Mouse (Mus musculus): ENCODE measurements around the gene Shisa8. TPM values are rescaled to one million over a fixed set of nuclear protein-coding genes. Genes with fewer than 3 reads are reported as not detected.
A peak's percentile ranks its signal among the peaks of the same experiment; 100 is the strongest.
"Not testable (repeated sequence)": the region's sequence is repeated elsewhere in the genome, so short reads cannot be mapped to it uniquely, and the experiment has no call there.

Gene Shisa8
- 0.44 and 0.45 TPM in 2 replicates for polyA plus RNA-seq (2015; fragmentation: Nextera tagmentation; extraction: Ambion mirVana)

DNA sequence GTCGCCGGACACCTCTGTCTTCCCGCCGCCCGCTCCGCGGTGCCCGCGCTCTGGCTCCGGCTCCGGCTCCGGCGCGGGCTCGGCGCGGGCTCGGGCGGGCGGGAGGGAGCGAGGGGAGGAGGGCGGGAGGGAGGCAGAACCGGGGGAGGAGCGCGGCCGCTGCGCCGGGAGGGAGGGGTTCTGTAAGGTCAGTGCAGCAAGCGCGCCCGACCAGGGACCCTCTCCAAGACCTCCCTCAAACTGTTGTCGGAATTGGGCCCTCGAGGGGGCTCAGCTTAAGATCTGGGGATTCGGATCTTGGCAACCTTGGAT lies at the start of gene Shisa8:
Shisa8 (minus strand) TSS at position 64 of the 312 bp plus-strand sequence.
- H3K4me2 ChIP-seq: peak within 1 kb of the TSS; percentile 90
- peaks cover 95% of the 10 kb centered on the region for H3K27me3 ChIP-seq
- no peak within 1 kb of the TSS for H3K27ac ChIP-seq
- 0% methylated on average over 31 of the region's 34 CpGs for WGBS
- H3K36me3 ChIP-seq: no peaks in the 10 kb centered on the region
- H3K4me1 ChIP-seq: peaks cover 39% of the 10 kb centered on the region
- peak within 1 kb of the TSS; percentile 53 for H3K4me3 ChIP-seq (replicated peaks)
- peak; percentile 27; the same call in 1 of the 2 replicates for ATAC-seq (replicated peaks; ENCODE audit: low FRiP score)
- no peaks in the 10 kb centered on the region for H3K9me3 ChIP-seq (replicated peaks)
- H3K9ac ChIP-seq: peak within 1 kb of the TSS; percentile 35; the same call in 1 of the 2 replicates

- Histone ChIP-seq H3K27me3 (0 out of 2 replicates have a peak, but pooled peaks cover 7% of the 10 kb centered on the region), H3K9me3 (replicated peaks) (no peaks in the 10 kb centered on the region), H3K27ac (no peak overlapping the region), H3K4me3 (replicated peaks) (no peak overlapping the region), H3K36me3 (no peaks in the 10 kb centered on the region), H3K9ac (no peak overlapping the region), H3K4me2 (no peak overlapping the region), H3K4me1 (no peaks in the 10 kb centered on the region)
- 14% methylated on average over 16 of the region's 16 CpGs for WGBS
- no peak; the same call in 1 of the 2 replicates for ATAC-seq (replicated peaks; ENCODE audit: low FRiP score)
Observed at GRCm38 (mm10) chr15:82259510-82259909, 46.9 kb upstream of the Shisa8 start.

DNA sequence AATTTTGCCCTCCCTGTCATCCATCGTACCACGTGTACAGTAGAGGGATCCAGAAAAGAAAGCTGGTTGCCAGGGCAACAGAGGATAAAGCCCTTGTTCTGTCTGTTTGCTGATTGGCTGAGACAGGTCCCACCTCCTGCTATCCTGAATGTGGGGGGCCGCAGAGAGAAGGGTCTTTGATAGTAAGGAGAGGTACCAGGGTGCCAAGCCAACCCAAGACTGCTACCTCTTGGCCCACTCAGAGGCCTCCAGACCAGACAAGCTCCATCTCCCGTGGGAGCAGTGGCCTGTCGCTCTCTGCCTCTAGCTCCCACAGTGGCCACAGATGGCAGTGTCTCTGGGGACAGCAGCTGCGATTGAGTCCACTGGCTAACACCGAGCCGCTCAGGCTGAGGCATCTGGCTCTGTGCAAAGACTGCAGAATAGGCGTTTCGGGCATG lies 43.3 kb upstream of the Shisa8 start:
- H3K4me1 ChIP-seq: no peaks in the 10 kb centered on the region
- ATAC-seq (replicated peaks; ENCODE audit: low FRiP score): no peak
- H3K4me2 ChIP-seq: no peak overlapping the region
- H3K36me3 ChIP-seq: no peaks in the 10 kb centered on the region
- 0 out of 2 replicates have a peak, but pooled peaks cover 7% of the 10 kb centered on the region for H3K27me3 ChIP-seq
- no peaks in the 10 kb centered on the region for H3K9me3 ChIP-seq (replicated peaks)
- H3K27ac ChIP-seq: no peak overlapping the region
- no peak overlapping the region for H3K4me3 ChIP-seq (replicated peaks)
- WGBS: 29% methylated on average over 10 of the region's 10 CpGs
- no peak overlapping the region for H3K9ac ChIP-seq

- Histone ChIP-seq H3K27ac (no peak overlapping the region), H3K36me3 (no peaks in the 10 kb centered on the region), H3K4me3 (replicated peaks) (no peak overlapping the region), H3K9ac (no peak overlapping the region), H3K4me1 (no peaks in the 10 kb centered on the region), H3K27me3 (0 out of 2 replicates have a peak, but pooled peaks cover 7% of the 10 kb centered on the region), H3K4me2 (no peak overlapping the region), H3K9me3 (replicated peaks) (no peaks in the 10 kb centered on the region)
- WGBS: 58% methylated on average over 4 of the region's 4 CpGs
- ATAC-seq (replicated peaks; ENCODE audit: low FRiP score): no peak
Observed at GRCm38 (mm10) chr15:82255248-82255647, 42.6 kb upstream of the Shisa8 start.

GRCm38 (mm10) chr15:82252097-82252496 lies 39.5 kb upstream of the Shisa8 start, which contains the start of gene 1500009C09Rik:
TSS of gene 1500009C09Rik (plus strand) at chr15:82252397.
- 86% methylated on average over 6 of the region's 6 CpGs for WGBS
- no peaks in the 10 kb centered on the region for H3K9me3 ChIP-seq (replicated peaks)
- no peaks in the 10 kb centered on the region for H3K4me1 ChIP-seq
- no peak for ATAC-seq (replicated peaks; ENCODE audit: low FRiP score)
- no peaks in the 10 kb centered on the region for H3K36me3 ChIP-seq
- H3K9ac ChIP-seq: no peak within 1 kb of the TSS
- H3K4me3 ChIP-seq (replicated peaks): no peak within 1 kb of the TSS
- 0 out of 2 replicates have a peak, but pooled peaks cover 7% of the 10 kb centered on the region for H3K27me3 ChIP-seq
- no peak within 1 kb of the TSS for H3K27ac ChIP-seq
- no peak within 1 kb of the TSS for H3K4me2 ChIP-seq

GRCm38 (mm10) chr15:82251579-82251978 lies 39.0 kb upstream of the Shisa8 start:
- WGBS: 89% methylated on average over 3 of the region's 3 CpGs
- Histone ChIP-seq H3K9me3 (replicated peaks) (no peaks in the 10 kb centered on the region), H3K9ac (no peak overlapping the region), H3K4me1 (no peaks in the 10 kb centered on the region), H3K4me2 (no peak overlapping the region), H3K27ac (no peak overlapping the region), H3K27me3 (0 out of 2 replicates have a peak, but pooled peaks cover 7% of the 10 kb centered on the region), H3K36me3 (no peaks in the 10 kb centered on the region), H3K4me3 (replicated peaks) (no peak overlapping the region)
- ATAC-seq (replicated peaks; ENCODE audit: low FRiP score): no peak

DNA sequence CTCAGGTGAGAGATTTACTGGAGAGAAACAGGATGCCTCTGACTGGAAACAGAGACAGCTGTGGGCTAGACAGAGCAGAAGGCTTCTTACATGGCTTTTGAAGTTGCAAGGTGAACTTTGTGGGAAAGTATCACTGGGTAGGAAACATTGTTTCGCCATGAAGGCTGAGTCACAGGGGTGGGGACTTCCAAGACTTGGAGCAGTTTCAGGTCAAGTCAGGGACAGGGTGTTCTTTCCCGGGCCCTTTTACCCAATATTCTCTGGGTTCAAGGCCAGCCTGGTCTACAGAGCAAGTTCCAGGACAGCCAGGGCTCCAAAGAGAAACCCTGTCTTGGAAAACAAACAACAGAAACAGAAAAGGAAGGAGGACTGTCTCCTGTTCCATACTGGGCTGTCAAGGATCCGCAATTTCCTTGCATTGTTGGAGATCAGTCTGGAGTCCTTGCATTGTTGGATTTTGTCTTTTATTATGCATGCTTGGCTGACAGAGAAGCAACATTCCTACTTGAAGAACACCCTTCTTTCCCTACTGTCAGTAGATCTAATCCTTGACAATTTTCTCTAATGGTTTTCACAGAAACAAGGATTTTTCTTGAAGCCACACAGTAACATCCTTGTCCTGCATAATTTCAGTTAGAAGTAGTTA lies 34.6 kb upstream of the Shisa8 start:
- no peak overlapping the region for H3K4me2 ChIP-seq
- ATAC-seq (replicated peaks; ENCODE audit: low FRiP score): no peak
- H3K4me3 ChIP-seq (replicated peaks): no peak overlapping the region
- no peaks in the 10 kb centered on the region for H3K27me3 ChIP-seq
- WGBS: 64% methylated on average over 3 of the region's 3 CpGs
- H3K36me3 ChIP-seq: no peaks in the 10 kb centered on the region
- no peak overlapping the region for H3K27ac ChIP-seq
- H3K9ac ChIP-seq: no peak overlapping the region
- no peaks in the 10 kb centered on the region for H3K9me3 ChIP-seq (replicated peaks)
- H3K4me1 ChIP-seq: peaks cover 14% of the 10 kb centered on the region

GRCm38 (mm10) chr15:82244805-82245161 lies 32.2 kb upstream of the Shisa8 start:
- WGBS: 21% methylated on average over 9 of the region's 9 CpGs
- H3K9ac ChIP-seq: peak overlapping the region; percentile 67
- H3K4me3 ChIP-seq (replicated peaks): peak overlapping the region; percentile 93
- H3K4me1 ChIP-seq: peaks cover 23% of the 10 kb centered on the region
- not testable (repeated sequence) for H3K36me3 ChIP-seq; ATAC-seq (replicated peaks; ENCODE audit: low FRiP score); H3K27me3 ChIP-seq; H3K9me3 ChIP-seq (replicated peaks)
- peak overlapping the region; percentile 91 for H3K4me2 ChIP-seq
- peak overlapping the region; percentile 94 for H3K27ac ChIP-seq

GRCm38 (mm10) chr15:82244115-82244804 lies 31.6 kb upstream of the Shisa8 start, which contains the start of gene Cenpm:
TSS of gene Cenpm (minus strand) at chr15:82244748.
- H3K27me3 ChIP-seq: no peaks in the 10 kb centered on the region
- no peaks in the 10 kb centered on the region for H3K9me3 ChIP-seq (replicated peaks)
- WGBS: under 1% methylated on average over 65 of the region's 65 CpGs

DNA sequence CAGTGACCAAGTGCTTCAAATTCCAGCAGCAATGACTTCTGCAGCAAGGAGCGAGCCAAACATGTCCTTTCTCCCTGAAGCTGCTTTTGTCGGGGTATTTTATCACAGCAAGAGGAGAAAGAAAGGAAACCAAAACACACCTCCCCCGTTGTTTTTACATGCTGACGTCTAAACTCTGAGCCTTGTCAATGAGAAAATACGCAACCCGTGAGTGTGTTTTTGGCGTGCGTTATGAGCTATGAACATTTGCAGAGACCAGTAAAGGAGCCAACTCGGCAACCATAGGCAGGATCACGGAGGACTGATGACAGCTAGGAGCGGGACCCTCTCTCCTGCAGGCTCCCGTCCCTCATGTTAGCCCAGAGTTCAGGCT lies 31.1 kb upstream of the Shisa8 start:
- H3K4me1 ChIP-seq: peaks cover 23% of the 10 kb centered on the region
- H3K27me3 ChIP-seq: no peaks in the 10 kb centered on the region
- H3K4me3 ChIP-seq (replicated peaks): peak overlapping the region; percentile 93
- ATAC-seq (replicated peaks; ENCODE audit: low FRiP score): no peak
- H3K36me3 ChIP-seq: peaks cover 11% of the 10 kb centered on the region
- WGBS: 2% methylated on average over 12 of the region's 12 CpGs
- peak overlapping the region; percentile 91 for H3K4me2 ChIP-seq
- peak overlapping the region; percentile 94 for H3K27ac ChIP-seq
- H3K9me3 ChIP-seq (replicated peaks): no peaks in the 10 kb centered on the region
- H3K9ac ChIP-seq: peak overlapping the region; percentile 67

More at GRCm38 (mm10) chr15:82244115-82244804, 31.6 kb upstream of the Shisa8 start, which contains the start of gene Cenpm:
- peak within 1 kb of the TSS; percentile 93 for H3K4me3 ChIP-seq (replicated peaks)
- H3K9ac ChIP-seq: peak within 1 kb of the TSS; percentile 67
- peak; percentile 97 for ATAC-seq (replicated peaks; ENCODE audit: low FRiP score)
- H3K27ac ChIP-seq: peak within 1 kb of the TSS; percentile 94
- H3K36me3 ChIP-seq: peaks cover 5% of the 10 kb centered on the region; the same call in 1 of the 2 replicates
- H3K4me2 ChIP-seq: peak within 1 kb of the TSS; percentile 91
- peaks cover 23% of the 10 kb centered on the region for H3K4me1 ChIP-seq

- no peaks in the 10 kb centered on the region for H3K27me3 ChIP-seq
- 78% methylated on average over 3 of the region's 3 CpGs for WGBS
- peak overlapping the region; percentile 93 for H3K4me3 ChIP-seq (replicated peaks)
- peak overlapping the region; percentile 91 for H3K4me2 ChIP-seq
- no peaks in the 10 kb centered on the region for H3K9me3 ChIP-seq (replicated peaks)
- H3K9ac ChIP-seq: peak overlapping the region; percentile 67; the same call in 1 of the 2 replicates
- peaks cover 23% of the 10 kb centered on the region for H3K4me1 ChIP-seq
- no peak overlapping the region for H3K27ac ChIP-seq
- H3K36me3 ChIP-seq: peaks cover 15% of the 10 kb centered on the region
- ATAC-seq (replicated peaks; ENCODE audit: low FRiP score): no peak
Observed at GRCm38 (mm10) chr15:82243311-82243710, 30.7 kb upstream of the Shisa8 start.

- WGBS: 21% methylated on average over 5 of the region's 5 CpGs
- H3K4me1 ChIP-seq: peaks cover 16% of the 10 kb centered on the region; the same call in 1 of the 2 replicates
- no peak overlapping the region for H3K4me3 ChIP-seq (replicated peaks)
- peaks cover 31% of the 10 kb centered on the region for H3K36me3 ChIP-seq
- no peak overlapping the region for H3K27ac ChIP-seq
- no peaks in the 10 kb centered on the region for H3K9me3 ChIP-seq (replicated peaks)
- no peaks in the 10 kb centered on the region for H3K27me3 ChIP-seq
- peak; percentile 55 for ATAC-seq (replicated peaks; ENCODE audit: low FRiP score)
- no peak overlapping the region for H3K4me2 ChIP-seq
- no peak overlapping the region for H3K9ac ChIP-seq
Observed at GRCm38 (mm10) chr15:82236565-82236964, 23.9 kb upstream of the Shisa8 start.

Data from kidney, embryonic 15.5 days (tissue).